Mouse (Mus musculus) hindbrain, embryonic 12.5 days (tissue): ENCODE measurements around the gene Cep97. TPM values are rescaled to one million over a fixed set of nuclear protein-coding genes. Genes with fewer than 3 reads are reported as not detected.

ENCODE experiments used
- ATAC-seq: fragments of 200-750 bp; cut with Nextera tagmentation; 2 replicates; pipeline ENCODE4 v1.8.0; 2017; ENCODE audit warnings: moderate TSS enrichment; ENCODE audit not compliant: low FRiP score
- H3K27ac ChIP-seq: fragments of 300-500 bp; sonication (generic); 2 replicates; pipeline ENCODE4 v1.5.1; 2016; ENCODE audit warnings: mild to moderate bottlenecking
- H3K27me3 ChIP-seq: fragments of 300-500 bp; sonication (generic); 2 replicates; pipeline ENCODE4 v1.6.1; 2016; ENCODE audit warnings: mild to moderate bottlenecking
- H3K36me3 ChIP-seq: fragments of 300-500 bp; sonication (generic); 2 replicates; pipeline ENCODE4 v1.6.1; 2016; ENCODE audit warnings: mild to moderate bottlenecking
- H3K4me1 ChIP-seq: fragments of 300-500 bp; sonication (generic); 2 replicates; pipeline ENCODE4 v1.6.1; 2016
- H3K4me2 ChIP-seq: fragments of 300-500 bp; sonication (generic); replicated peaks from 2 replicates; pipeline ENCODE4 v1.6.1; 2016; ENCODE audit warnings: mild to moderate bottlenecking
- H3K4me3 ChIP-seq: fragments of 300-500 bp; sonication (generic); 2 replicates; pipeline ENCODE4 v1.5.1; 2016; ENCODE audit warnings: mild to moderate bottlenecking
- H3K9ac ChIP-seq: fragments of 300-500 bp; sonication (generic); 2 replicates; pipeline ENCODE4 v1.6.1; 2016; ENCODE audit warnings: mild to moderate bottlenecking, moderate library complexity
- H3K9me3 ChIP-seq: fragments of 300-500 bp; sonication (generic); replicated peaks from 2 replicates; pipeline ENCODE4 v1.6.1; 2016; ENCODE audit warnings: mild to moderate bottlenecking
- WGBS: fragments of 180-500 bp; shearing (Covaris S2); methylation state at CpG from one replicate; pipeline ENCODE4 v1.1.7; 2016; 5-methylcytosine and 5-hydroxymethylcytosine counted together
- polyA plus RNA-seq: library from polyadenylated mRNA; unstranded; fragments of >200 nt; fragmentation: Nextera tagmentation; extraction: Ambion mirVana; gene quantifications from 2 replicates; pipeline ENCODE4 v1.2.1, GENCODE M21; 2016

The Cep97 gene
- polyA plus RNA-seq = 16.5 and 19.5 TPM in 2 replicates

- no peaks in the 10 kb centered on the region for H3K27me3 ChIP-seq
- H3K9me3 ChIP-seq = no peaks in the 10 kb centered on the region
- ATAC-seq = peak; percentile 100
- H3K4me3 ChIP-seq = peak within 1 kb of the TSS; percentile 78
- peak within 1 kb of the TSS; percentile 74 for H3K4me2 ChIP-seq
- H3K27ac ChIP-seq = peak within 1 kb of the TSS; percentile 76
- under 1% methylated on average over 24 of the region's 24 CpGs for WGBS
- H3K9ac ChIP-seq = peak within 1 kb of the TSS; percentile 73
- H3K4me1 ChIP-seq = peaks cover 3% of the 10 kb centered on the region; the same call in 1 of the 2 replicates
- H3K36me3 ChIP-seq = peaks cover 2% of the 10 kb centered on the region; the same call in 1 of the 2 replicates
Observed at GRCm38 (mm10) chr16:55934453-55935037, at the start of gene Cep97. Gene Cep97 (minus strand): TSS chr16:55934855.

DNA sequence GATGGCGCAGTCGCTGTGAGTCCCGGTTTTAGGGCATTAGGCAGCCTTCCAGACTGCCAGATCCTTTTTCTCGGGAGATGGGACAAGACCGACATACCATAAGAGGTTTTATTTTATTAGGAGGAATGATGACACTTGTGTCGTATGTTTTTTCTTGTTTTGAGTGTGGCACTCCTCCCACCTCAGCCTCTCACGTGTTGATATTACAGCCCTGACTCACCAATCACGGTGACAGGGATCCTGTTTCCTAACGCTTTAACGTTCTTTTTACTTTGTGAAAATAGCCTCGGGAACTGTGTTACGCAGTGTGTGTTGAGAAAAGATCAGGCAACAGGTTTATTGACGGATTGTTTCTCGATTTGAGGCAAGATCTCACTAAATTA lies 40.2 kb upstream of the Cep97 start:
- Histone ChIP-seq H3K4me2 (peak overlapping the region; percentile 78), H3K4me1 (peaks cover 16% of the 10 kb centered on the region), H3K9ac (peak overlapping the region; percentile 95), H3K4me3 (peak overlapping the region; percentile 97), H3K27ac (peak overlapping the region; percentile 83; the same call in 1 of the 2 replicates), H3K9me3 (no peaks in the 10 kb centered on the region), H3K36me3 (peaks cover 28% of the 10 kb centered on the region), H3K27me3 (no peaks in the 10 kb centered on the region)
- 10% methylated on average over 14 of the region's 14 CpGs for WGBS
- no peak; the same call in 1 of the 2 replicates for ATAC-seq

DNA sequence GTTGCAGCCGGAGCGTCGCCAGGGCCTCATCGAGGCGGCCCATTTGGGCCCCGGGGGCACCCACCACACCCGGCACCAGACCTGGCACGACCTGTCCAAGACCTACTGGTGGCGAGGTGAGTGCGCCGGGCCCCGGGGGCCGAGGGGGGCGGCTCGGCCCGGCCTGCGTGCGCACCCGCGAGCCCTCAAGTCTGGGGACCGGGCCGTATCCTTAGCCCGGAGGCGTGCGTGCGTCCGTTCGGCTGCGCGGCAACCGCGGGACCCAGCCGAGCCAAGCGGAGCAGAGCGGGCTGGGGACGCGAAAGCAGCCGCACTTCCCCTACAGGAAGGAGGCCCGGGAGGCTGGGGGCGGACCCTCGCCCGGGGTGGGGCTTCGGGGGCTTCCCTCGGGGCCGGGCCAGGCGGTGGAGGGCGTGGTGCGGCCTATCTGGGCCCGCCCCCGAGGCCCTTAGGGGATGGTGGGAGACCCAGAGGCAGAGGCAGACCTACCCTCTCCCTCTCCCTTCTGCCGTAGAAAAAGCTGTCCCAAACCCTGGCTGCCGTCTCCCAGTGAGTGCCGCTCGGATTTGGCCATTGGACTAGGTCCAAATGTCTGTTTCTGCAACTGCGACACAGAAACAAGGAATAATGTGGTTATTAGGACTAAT lies 39.7 kb upstream of the Cep97 start:
- WGBS = 1% methylated on average over 44 of the region's 55 CpGs

DNA sequence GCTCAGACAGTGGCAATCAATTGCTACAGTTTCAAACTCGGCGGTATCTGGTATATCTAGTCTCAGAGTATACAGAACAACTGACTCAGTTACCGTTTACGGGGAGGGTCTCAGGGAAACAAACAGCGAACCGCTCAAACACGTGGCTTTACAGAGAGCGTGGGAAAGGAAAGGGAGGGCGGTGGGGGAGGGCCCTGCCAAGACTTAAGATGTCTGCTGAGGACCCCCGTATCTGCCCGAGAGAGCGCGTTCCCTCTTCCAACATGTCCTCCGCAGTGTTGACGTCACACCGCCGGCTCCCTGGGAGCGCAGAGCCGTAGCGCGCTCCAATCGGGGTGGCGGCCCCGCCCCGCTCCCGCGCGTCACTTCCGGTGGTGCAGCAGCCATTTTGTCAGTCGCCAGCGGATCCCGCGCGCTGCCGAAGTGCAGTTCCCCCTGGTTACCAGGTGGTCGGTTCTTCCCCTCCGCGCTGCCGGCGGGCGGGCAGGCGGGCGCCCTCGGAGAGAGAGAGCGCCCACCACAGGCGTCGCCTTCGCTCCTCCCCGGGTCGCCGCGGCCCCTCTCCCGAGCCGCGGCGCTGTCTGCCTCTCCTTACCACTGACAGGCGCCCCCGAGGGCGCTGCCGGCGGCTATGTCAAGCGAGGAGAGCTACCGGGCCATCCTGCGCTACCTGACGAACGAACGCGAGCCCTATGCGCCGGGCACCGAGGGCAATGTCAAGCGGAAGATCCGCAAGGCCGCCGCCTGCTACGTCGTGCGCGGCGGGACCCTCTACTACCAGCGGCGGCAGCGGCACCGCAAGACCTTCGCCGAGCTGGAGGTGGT lies 39.0 kb upstream of the Cep97 start, which contains the start of gene Zbtb11:
Gene Zbtb11 (plus strand): TSS at position 453 of the 825 bp plus-strand sequence.
- Histone ChIP-seq H3K4me2 (peak within 1 kb of the TSS; percentile 78), H3K9me3 (no peaks in the 10 kb centered on the region), H3K4me1 (peaks cover 16% of the 10 kb centered on the region), H3K9ac (peak within 1 kb of the TSS; percentile 95), H3K27me3 (no peaks in the 10 kb centered on the region), H3K4me3 (peak within 1 kb of the TSS; percentile 97), H3K36me3 (peaks cover 41% of the 10 kb centered on the region), H3K27ac (peak within 1 kb of the TSS; percentile 83)
- peak; percentile 99 for ATAC-seq
- WGBS = under 1% methylated on average over 78 of the region's 86 CpGs

More for the DNA sequence above, 39.7 kb upstream of the Cep97 start:
- Histone ChIP-seq H3K4me3 (peak overlapping the region; percentile 97), H3K36me3 (peaks cover 34% of the 10 kb centered on the region), H3K27me3 (no peaks in the 10 kb centered on the region), H3K9ac (peak overlapping the region; percentile 95), H3K4me1 (peaks cover 16% of the 10 kb centered on the region), H3K4me2 (peak overlapping the region; percentile 78), H3K9me3 (no peaks in the 10 kb centered on the region), H3K27ac (peak overlapping the region; percentile 83)
- peak; percentile 77 for ATAC-seq

DNA sequence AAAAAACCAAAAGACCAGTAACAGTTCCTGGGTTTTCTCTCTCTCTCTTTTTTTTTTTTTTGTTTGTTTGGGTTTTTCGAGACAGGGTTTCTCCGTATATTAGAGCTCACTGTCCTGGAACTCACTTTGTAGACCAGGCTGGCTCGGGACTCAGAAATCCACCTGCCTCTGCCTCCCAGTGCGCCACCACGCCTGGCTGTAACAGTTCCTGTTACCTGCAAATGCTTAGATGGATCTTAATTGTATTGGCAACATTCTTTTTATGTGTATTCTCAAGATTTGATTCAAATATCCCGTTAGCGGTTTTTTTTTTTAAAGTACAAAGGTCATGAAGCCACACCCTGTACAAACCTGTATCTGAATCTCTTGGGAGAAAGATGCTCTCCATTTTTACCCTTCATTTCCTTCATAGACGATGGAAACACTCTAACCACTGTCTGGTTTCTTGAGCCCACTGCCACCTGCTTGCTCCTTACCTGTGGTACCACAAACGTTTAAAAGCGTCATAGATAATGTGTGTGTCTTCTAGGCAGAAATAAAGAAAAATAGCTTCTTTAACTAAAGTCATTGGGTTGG lies 38.1 kb upstream of the Cep97 start:
- H3K9ac ChIP-seq = peak overlapping the region; percentile 8; the same call in 1 of the 2 replicates
- no peak for ATAC-seq

DNA sequence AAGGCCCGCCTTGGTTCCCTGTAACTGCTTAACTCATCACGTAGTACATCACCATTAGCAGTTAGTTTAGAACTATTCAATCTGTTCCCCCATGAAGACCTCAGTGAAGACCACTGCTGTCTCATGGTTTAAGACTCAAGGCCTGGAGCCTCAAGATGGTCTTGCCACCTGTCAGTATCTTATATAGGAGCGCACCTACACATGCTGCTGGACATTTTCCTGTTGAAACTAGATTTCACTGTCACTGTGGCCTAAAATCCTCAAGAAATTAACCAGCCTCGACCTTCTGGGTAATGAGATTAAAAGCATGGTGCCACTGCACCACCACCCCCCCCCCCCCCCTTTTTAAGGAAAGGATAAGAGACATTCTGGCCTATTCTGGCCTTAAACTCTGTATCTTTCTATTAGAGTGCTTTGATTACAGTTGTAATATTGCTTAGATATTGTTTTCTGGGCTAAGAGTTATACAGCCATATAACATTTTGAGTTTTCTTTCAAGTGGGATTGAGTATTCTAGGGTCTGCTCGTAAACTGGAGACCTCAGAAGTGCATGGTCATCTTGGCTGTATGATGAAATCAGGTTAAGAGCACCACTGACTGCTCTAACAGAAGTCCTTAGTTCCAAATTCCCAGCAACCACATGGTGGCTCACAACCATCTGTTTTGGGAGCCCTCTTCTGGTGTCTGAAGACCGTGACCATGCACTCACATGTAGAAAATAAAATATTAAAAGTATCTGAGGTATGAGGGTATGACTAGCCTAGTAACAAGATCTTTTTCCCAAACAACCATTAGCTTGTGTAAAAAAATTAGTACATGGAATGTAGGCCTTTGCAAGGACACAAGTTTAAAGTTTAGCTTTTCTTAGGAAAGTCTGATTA lies 37.3 kb upstream of the Cep97 start:
- Histone ChIP-seq H3K36me3 (peaks cover 40% of the 10 kb centered on the region), H3K4me3 (no peak overlapping the region), H3K27ac (no peak overlapping the region), H3K4me1 (peaks cover 21% of the 10 kb centered on the region), H3K4me2 (no peak overlapping the region), H3K9me3 (no peaks in the 10 kb centered on the region), H3K9ac (no peak overlapping the region), H3K27me3 (no peaks in the 10 kb centered on the region)
- no peak for ATAC-seq
- WGBS = 83% methylated on average over 6 of the region's 6 CpGs

More for the DNA sequence above, 38.1 kb upstream of the Cep97 start:
- WGBS = 56% methylated on average over 10 of the region's 10 CpGs
- Histone ChIP-seq H3K9me3 (no peaks in the 10 kb centered on the region), H3K4me3 (peak overlapping the region; percentile 97), H3K27me3 (no peaks in the 10 kb centered on the region), H3K36me3 (peaks cover 39% of the 10 kb centered on the region), H3K4me1 (peaks cover 16% of the 10 kb centered on the region), H3K27ac (no peak overlapping the region; the same call in 1 of the 2 replicates), H3K4me2 (peak overlapping the region; percentile 78)

GRCm38 (mm10) chr16:55970416-55970815 lies 35.8 kb upstream of the Cep97 start:
- peaks cover 15% of the 10 kb centered on the region for H3K4me1 ChIP-seq
- H3K27me3 ChIP-seq = no peaks in the 10 kb centered on the region
- H3K4me3 ChIP-seq = no peak overlapping the region
- no peak overlapping the region for H3K27ac ChIP-seq
- WGBS = 96% methylated on average over 5 of the region's 5 CpGs
- peaks cover 40% of the 10 kb centered on the region for H3K36me3 ChIP-seq
- H3K9me3 ChIP-seq = no peaks in the 10 kb centered on the region
- no peak overlapping the region for H3K9ac ChIP-seq
- no peak overlapping the region for H3K4me2 ChIP-seq
- ATAC-seq = no peak

GRCm38 (mm10) chr16:55969147-55969546 lies 34.5 kb upstream of the Cep97 start:
- Histone ChIP-seq H3K4me1 (peaks cover 9% of the 10 kb centered on the region), H3K36me3 (peaks cover 40% of the 10 kb centered on the region), H3K9me3 (no peaks in the 10 kb centered on the region), H3K4me3 (no peak overlapping the region), H3K27me3 (no peaks in the 10 kb centered on the region), H3K4me2 (no peak overlapping the region), H3K9ac (no peak overlapping the region), H3K27ac (no peak overlapping the region)
- WGBS = 84% methylated on average over 3 of the region's 3 CpGs
- ATAC-seq = no peak

DNA sequence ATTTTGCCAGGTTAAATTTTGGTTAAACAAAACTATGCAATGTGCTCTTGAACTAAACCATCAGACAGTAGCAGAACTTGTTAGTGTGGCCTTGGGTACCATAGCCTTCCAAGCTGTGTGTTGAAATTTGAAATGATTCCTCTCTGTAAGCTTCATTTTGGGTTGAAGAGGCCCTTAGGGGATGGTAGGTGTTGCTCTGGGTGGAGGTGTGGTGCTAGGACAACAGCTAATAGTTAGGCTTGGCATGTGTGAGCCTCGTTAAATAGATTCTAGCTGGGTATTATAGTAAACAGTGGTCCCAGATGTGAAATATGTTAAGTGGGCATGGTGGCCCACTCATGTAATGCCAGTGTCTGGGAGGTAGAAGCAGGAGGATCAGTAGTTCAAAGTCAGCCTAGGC lies 32.6 kb upstream of the Cep97 start:
- 47% methylated on average over 1 of the region's 1 CpGs for WGBS
- Histone ChIP-seq H3K9ac (peak overlapping the region; percentile 82), H3K36me3 (peaks cover 39% of the 10 kb centered on the region), H3K9me3 (no peaks in the 10 kb centered on the region), H3K27ac (no peak overlapping the region), H3K27me3 (no peaks in the 10 kb centered on the region), H3K4me2 (peak overlapping the region; percentile 92), H3K4me1 (peaks cover 5% of the 10 kb centered on the region), H3K4me3 (peak overlapping the region; percentile 58)
- no peak for ATAC-seq

DNA sequence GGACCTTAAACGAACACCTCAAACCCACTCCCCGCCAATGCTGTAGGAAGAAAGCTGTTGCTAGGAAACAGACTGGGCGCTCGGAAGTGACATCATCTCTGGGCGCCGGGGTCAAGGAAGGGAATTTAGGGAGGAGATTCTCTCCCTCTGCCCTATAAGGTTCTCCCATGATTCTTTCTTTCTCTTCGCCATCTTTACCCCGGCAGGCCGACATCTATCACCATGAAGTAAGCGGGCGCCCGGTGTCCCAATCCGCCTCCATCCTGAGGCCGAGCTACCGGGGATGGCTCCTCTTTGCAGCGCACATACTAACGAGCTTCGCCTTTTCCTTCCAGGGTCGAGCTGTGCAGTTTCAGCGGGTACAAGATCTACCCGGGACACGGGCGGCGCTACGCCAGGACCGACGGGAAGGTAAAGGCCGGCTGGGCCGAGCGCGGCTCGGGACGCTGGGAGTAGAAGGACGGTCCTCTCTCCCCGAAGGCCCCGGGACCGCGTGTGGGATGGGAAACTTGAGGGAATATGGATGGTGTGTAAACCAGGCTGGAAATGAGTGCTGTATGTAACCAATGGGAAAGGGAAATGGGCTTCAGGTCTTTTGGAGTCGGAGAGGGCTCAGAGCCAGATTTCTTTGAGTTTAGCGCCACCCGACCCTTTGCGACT lies 31.7 kb upstream of the Cep97 start, which contains the start of gene Rpl24:
Gene Rpl24 (plus strand): TSS at position 64 of the 660 bp plus-strand sequence.
- Histone ChIP-seq H3K9ac (peak within 1 kb of the TSS; percentile 82), H3K27me3 (no peaks in the 10 kb centered on the region), H3K9me3 (no peaks in the 10 kb centered on the region), H3K36me3 (peaks cover 31% of the 10 kb centered on the region), H3K4me1 (peaks cover 5% of the 10 kb centered on the region), H3K4me2 (peak within 1 kb of the TSS; percentile 92), H3K27ac (peak within 1 kb of the TSS; percentile 90), H3K4me3 (peak within 1 kb of the TSS; percentile 58)
- WGBS = under 1% methylated on average over 42 of the region's 42 CpGs
- peak; percentile 94 for ATAC-seq
